Mouse (Mus musculus): ENCODE data around the gene Ap3s2. TPM values are rescaled to one million over a fixed set of nuclear protein-coding genes. Genes with fewer than 3 reads are reported as not detected.

The Ap3s2 gene
- polyA plus RNA-seq, 1 experiment from 2014 or later: 8.0 TPM

GRCm38 (mm10) chr7:79950236-79950635 lies 29.8 kb upstream of the Ap3s2 start:
- no peak overlapping the region for H3K9ac ChIP-seq (replicated peaks)
- H3K27me3 ChIP-seq (ENCODE audit: insufficient read depth, low read length): no peaks in the 10 kb centered on the region
- H3K9me3 ChIP-seq (ENCODE audit: low read length): no peaks in the 10 kb centered on the region
- H3K4me1 ChIP-seq (ENCODE audit: insufficient read depth): no peaks in the 10 kb centered on the region
- H3K36me3 ChIP-seq (replicated peaks; ENCODE audit: insufficient read depth, low read length): no peaks in the 10 kb centered on the region
- TF ChIP-seq EP300 (IDR thresholded peaks at IDR 0.05; ENCODE audit: low read depth): no peak
- no peak for TF ChIP-seq CTCF (IDR thresholded peaks at IDR 0.05; ENCODE audit: low read depth)
- H3K4me2 ChIP-seq (ENCODE audit: low read depth, low read length): no peak overlapping the region
- no peak for ATAC-seq
- no peak for DNase-seq
- no peak overlapping the region for H3K4me3 ChIP-seq (ENCODE audit: low read depth, low read length)
- WGBS (ENCODE audit: insufficient replicate concordance): 51% methylated on average over 6 of the region's 6 CpGs
- H3K27ac ChIP-seq (ENCODE audit: low read depth): no peak overlapping the region

- H3K4me1 ChIP-seq (ENCODE audit: insufficient read depth): 0 out of 2 replicates have a peak, but pooled peaks cover 2% of the 10 kb centered on the region
- H3K9me3 ChIP-seq (ENCODE audit: low read length): no peaks in the 10 kb centered on the region
- peak overlapping the region; percentile 49 for H3K4me3 ChIP-seq (ENCODE audit: low read depth, low read length)
- peak overlapping the region; percentile 63; the same call in 1 of the 2 replicates for H3K9ac ChIP-seq (replicated peaks)
- H3K36me3 ChIP-seq (replicated peaks; ENCODE audit: insufficient read depth, low read length): no peaks in the 10 kb centered on the region
- peak; percentile 68 for DNase-seq
- TF ChIP-seq CTCF (IDR thresholded peaks at IDR 0.05; ENCODE audit: low read depth): no peak
- peak; percentile 46; the same call in 1 of the 2 replicates for TF ChIP-seq EP300 (IDR thresholded peaks at IDR 0.05; ENCODE audit: low read depth)
- peak; percentile 94 for ATAC-seq
- 9% methylated on average over 19 of the region's 19 CpGs for WGBS (ENCODE audit: insufficient replicate concordance)
- peak overlapping the region; percentile 70 for H3K4me2 ChIP-seq (ENCODE audit: low read depth, low read length)
- peaks cover 9% of the 10 kb centered on the region; the same call in 1 of the 2 replicates for H3K27me3 ChIP-seq (ENCODE audit: insufficient read depth, low read length)
- peak overlapping the region; percentile 82 for H3K27ac ChIP-seq (ENCODE audit: low read depth)
Observed at GRCm38 (mm10) chr7:79935511-79936205, 15.2 kb upstream of the Ap3s2 start.

- Histone ChIP-seq H3K4me2 (ENCODE audit: low read depth, low read length) (peak within 1 kb of the TSS; percentile 70), H3K4me3 (ENCODE audit: low read depth, low read length) (peak within 1 kb of the TSS; percentile 49), H3K36me3 (replicated peaks; ENCODE audit: insufficient read depth, low read length) (no peaks in the 10 kb centered on the region), H3K27ac (ENCODE audit: low read depth) (peak within 1 kb of the TSS; percentile 82), H3K4me1 (ENCODE audit: insufficient read depth) (0 out of 2 replicates have a peak, but pooled peaks cover 2% of the 10 kb centered on the region), H3K27me3 (ENCODE audit: insufficient read depth, low read length) (peaks cover 9% of the 10 kb centered on the region; the same call in 1 of the 2 replicates), H3K9me3 (ENCODE audit: low read length) (no peaks in the 10 kb centered on the region), H3K9ac (replicated peaks) (peak within 1 kb of the TSS; percentile 63)
- no peak for TF ChIP-seq CTCF (IDR thresholded peaks at IDR 0.05; ENCODE audit: low read depth)
- TF ChIP-seq EP300 (IDR thresholded peaks at IDR 0.05; ENCODE audit: low read depth): no peak
- ATAC-seq (peak; percentile 79), DNase-seq (peak; percentile 61)
- 5% methylated on average over 32 of the region's 32 CpGs for WGBS (ENCODE audit: insufficient replicate concordance)
Observed at GRCm38 (mm10) chr7:79934862-79935510, 14.5 kb upstream of the Ap3s2 start, which contains the start of gene Arpin. Gene Arpin, minus strand, starts transcription at chr7:79935359.

- no peak for TF ChIP-seq CTCF (IDR thresholded peaks at IDR 0.05; ENCODE audit: low read depth)
- no peak for TF ChIP-seq EP300 (IDR thresholded peaks at IDR 0.05; ENCODE audit: low read depth)
- no peak for ATAC-seq
- H3K4me2 ChIP-seq (ENCODE audit: low read depth, low read length): peak overlapping the region; percentile 70
- H3K36me3 ChIP-seq (replicated peaks; ENCODE audit: insufficient read depth, low read length): no peaks in the 10 kb centered on the region
- H3K4me1 ChIP-seq (ENCODE audit: insufficient read depth): 0 out of 2 replicates have a peak, but pooled peaks cover 2% of the 10 kb centered on the region
- peaks cover 9% of the 10 kb centered on the region; the same call in 1 of the 2 replicates for H3K27me3 ChIP-seq (ENCODE audit: insufficient read depth, low read length)
- 63% methylated on average over 5 of the region's 5 CpGs for WGBS (ENCODE audit: insufficient replicate concordance)
- no peaks in the 10 kb centered on the region for H3K9me3 ChIP-seq (ENCODE audit: low read length)
- H3K9ac ChIP-seq (replicated peaks): peak overlapping the region; percentile 63
- peak overlapping the region; percentile 49 for H3K4me3 ChIP-seq (ENCODE audit: low read depth, low read length)
- no peak for DNase-seq
- H3K27ac ChIP-seq (ENCODE audit: low read depth): peak overlapping the region; percentile 82; the same call in 1 of the 2 replicates
Observed at GRCm38 (mm10) chr7:79934461-79934860, 14.0 kb upstream of the Ap3s2 start.

GRCm38 (mm10) chr7:79928516-79929052 lies 8.1 kb upstream of the Ap3s2 start:
- TF ChIP-seq EP300 (IDR thresholded peaks at IDR 0.05; ENCODE audit: low read depth): no peak
- TF ChIP-seq CTCF (IDR thresholded peaks at IDR 0.05; ENCODE audit: low read depth): peak; percentile 22; the same call in 1 of the 2 replicates
- Histone ChIP-seq H3K27me3 (ENCODE audit: insufficient read depth, low read length) (no peaks in the 10 kb centered on the region), H3K9ac (replicated peaks) (no peak overlapping the region), H3K4me2 (ENCODE audit: low read depth, low read length) (no peak overlapping the region), H3K4me1 (ENCODE audit: insufficient read depth) (no peaks in the 10 kb centered on the region), H3K4me3 (ENCODE audit: low read depth, low read length) (no peak overlapping the region), H3K9me3 (ENCODE audit: low read length) (no peaks in the 10 kb centered on the region), H3K27ac (ENCODE audit: low read depth) (no peak overlapping the region), H3K36me3 (replicated peaks; ENCODE audit: insufficient read depth, low read length) (no peaks in the 10 kb centered on the region; the same call in 1 of the 2 replicates)
- DNase-seq (no peak), ATAC-seq (no peak)
- 66% methylated on average over 2 of the region's 2 CpGs for WGBS (ENCODE audit: insufficient replicate concordance)

GRCm38 (mm10) chr7:79914556-79914955 lies 5.9 kb downstream of the Ap3s2 start:
- H3K9me3 ChIP-seq (ENCODE audit: low read length): no peaks in the 10 kb centered on the region
- ATAC-seq (no peak), DNase-seq (peak; percentile 24)
- TF ChIP-seq EP300 (IDR thresholded peaks at IDR 0.05; ENCODE audit: low read depth): no peak
- peak; percentile 72 for TF ChIP-seq CTCF (IDR thresholded peaks at IDR 0.05; ENCODE audit: low read depth)
- H3K9ac ChIP-seq (replicated peaks): no peak overlapping the region
- no peak overlapping the region for H3K4me2 ChIP-seq (ENCODE audit: low read depth, low read length)
- peaks cover 13% of the 10 kb centered on the region for H3K36me3 ChIP-seq (replicated peaks; ENCODE audit: insufficient read depth, low read length)
- 74% methylated on average over 3 of the region's 3 CpGs for WGBS (ENCODE audit: insufficient replicate concordance)
- no peak overlapping the region for H3K4me3 ChIP-seq (ENCODE audit: low read depth, low read length)
- H3K27ac ChIP-seq (ENCODE audit: low read depth): no peak overlapping the region
- H3K27me3 ChIP-seq (ENCODE audit: insufficient read depth, low read length): no peaks in the 10 kb centered on the region
- H3K4me1 ChIP-seq (ENCODE audit: insufficient read depth): peaks cover 2% of the 10 kb centered on the region; the same call in 1 of the 2 replicates
